Mouse (Mus musculus): Measurements from ENCODE around the gene Mier2.

DNA sequence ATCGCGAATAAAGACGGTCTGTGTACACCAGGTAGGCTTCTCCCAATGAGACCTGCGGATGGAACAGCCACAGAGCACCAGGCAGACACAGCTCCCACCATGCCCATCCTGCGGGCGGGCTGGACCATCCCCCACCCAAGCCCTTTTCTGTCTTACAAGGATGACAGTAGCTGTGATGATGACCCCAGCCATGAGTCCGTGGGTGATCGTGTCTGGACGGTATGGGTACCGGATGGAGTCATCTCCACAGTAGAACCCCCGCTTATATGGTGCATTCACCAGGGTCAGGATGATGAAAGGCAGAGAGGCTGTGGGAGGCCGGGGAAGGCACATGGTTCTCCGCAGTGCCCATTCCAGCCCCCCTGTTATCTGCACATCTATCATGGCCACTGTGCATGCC is 24.3 kb downstream of the Mier2 start:
- TF ChIP-seq CTCF (IDR thresholded peaks at IDR 0.05; ENCODE audit: extremely low read depth, insufficient read depth, low read length) (no peak), POLR2A (IDR thresholded peaks at IDR 0.05; ENCODE audit: extremely low read depth, insufficient read depth, low read length) (no peak)
